Mouse (Mus musculus): ENCODE measurements around the gene Gm19965. TPM values are rescaled to one million over a fixed set of nuclear protein-coding genes. Genes with fewer than 3 reads are reported as not detected.

Gene Gm19965
- polyA plus RNA-seq (2014; fragmentation: Nextera tagmentation; extraction: Ambion mirVana), result not detected in 2 replicates

DNA sequence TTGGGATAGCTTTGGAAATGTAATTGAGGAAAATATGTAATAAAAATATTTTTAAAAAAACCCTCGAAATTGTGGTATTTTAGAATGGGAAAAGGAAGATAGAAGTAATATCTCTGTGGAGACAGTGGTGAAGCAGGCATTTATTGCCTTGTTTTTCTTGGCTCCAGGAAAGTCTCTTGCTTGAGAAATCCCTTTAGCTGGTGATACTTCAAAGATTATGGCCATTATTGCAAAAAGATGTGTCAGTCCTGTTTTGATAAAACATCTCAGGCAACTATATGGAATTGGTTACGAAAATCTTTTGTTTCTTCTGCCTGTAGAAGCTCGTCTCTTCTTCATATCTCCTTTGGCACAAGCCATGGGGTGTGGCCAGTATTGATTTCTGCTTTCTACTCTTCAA, at the start of gene Gm19965:
Gm19965 (plus strand) TSS at position 301 of the 400 bp plus-strand sequence.
- H3K4me2 ChIP-seq (ENCODE audit: low read depth, low read length), result no peak within 1 kb of the TSS
- no peak within 1 kb of the TSS for H3K27ac ChIP-seq (replicated peaks; ENCODE audit: low read depth, low read length)
- H3K36me3 ChIP-seq (ENCODE audit: control insufficient read depth, insufficient read depth, low read length), result no peaks in the 10 kb centered on the region
- no peaks in the 10 kb centered on the region for H3K27me3 ChIP-seq (replicated peaks; ENCODE audit: control insufficient read depth, insufficient read depth, low read length)
- H3K9me3 ChIP-seq (ENCODE audit: control insufficient read depth, low read length), result no peaks in the 10 kb centered on the region
- H3K9ac ChIP-seq (ENCODE audit: low read depth, low read length), result no peak within 1 kb of the TSS
- DNase-seq (ENCODE audit: low spot score), result no peak
- no peaks in the 10 kb centered on the region for H3K4me1 ChIP-seq (ENCODE audit: control insufficient read depth, insufficient read depth, low read length)
- ATAC-seq (ENCODE audit: low read depth), result no peak
- H3K4me3 ChIP-seq (ENCODE audit: low read depth, low read length), result no peak within 1 kb of the TSS
- WGBS, result 71% methylated on average over 3 of the region's 3 CpGs

DNA sequence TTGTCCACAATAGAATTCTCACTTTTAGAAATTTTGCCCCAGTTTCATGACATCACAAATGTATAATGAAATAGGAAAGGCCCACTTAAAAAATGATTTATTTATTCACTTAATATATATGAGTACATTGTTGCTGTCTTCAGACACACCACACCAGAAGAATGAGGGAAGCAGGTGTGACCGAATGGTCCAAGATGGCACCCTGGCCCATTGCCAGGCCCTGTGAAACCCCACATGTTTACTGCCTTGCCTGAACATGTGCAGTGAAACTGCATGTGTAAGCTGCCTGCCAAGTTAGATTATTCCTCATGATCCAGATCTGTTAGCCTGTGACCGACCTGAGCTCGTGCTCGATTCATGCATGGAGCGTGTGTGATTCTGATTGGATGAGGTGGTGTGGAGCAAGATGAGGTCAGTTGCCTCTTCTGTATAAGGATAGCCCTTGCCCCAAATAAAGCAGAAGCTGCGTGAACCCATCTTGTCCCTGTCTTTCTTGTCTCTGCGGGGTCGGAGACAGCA, 20.3 kb upstream of the Gm19965 start:
- H3K9me3 ChIP-seq (ENCODE audit: control insufficient read depth, low read length), result no peaks in the 10 kb centered on the region
- H3K4me1 ChIP-seq (ENCODE audit: control insufficient read depth, insufficient read depth, low read length), result no peaks in the 10 kb centered on the region
- H3K4me3 ChIP-seq (ENCODE audit: low read depth, low read length), result no peak overlapping the region
- H3K27ac ChIP-seq (replicated peaks; ENCODE audit: low read depth, low read length), result no peak overlapping the region
- DNase-seq (ENCODE audit: low spot score), result no peak
- no peak overlapping the region for H3K9ac ChIP-seq (ENCODE audit: low read depth, low read length)
- H3K27me3 ChIP-seq (replicated peaks; ENCODE audit: control insufficient read depth, insufficient read depth, low read length), result no peaks in the 10 kb centered on the region
- no peaks in the 10 kb centered on the region for H3K36me3 ChIP-seq (ENCODE audit: control insufficient read depth, insufficient read depth, low read length)
- WGBS, result 85% methylated on average over 8 of the region's 8 CpGs
- ATAC-seq (ENCODE audit: low read depth), result no peak
- H3K4me2 ChIP-seq (ENCODE audit: low read depth, low read length), result no peak overlapping the region

Measured in embryonic facial prominence, embryonic 14.5 days (tissue).